38 mouse cellular contexts compared by ENCODE assay signal in genomic region chr4:146915196-146915595, GRCm38 (mm10). TPM values are rescaled to one million over a fixed set of nuclear protein-coding genes. Genes with fewer than 3 reads are reported as not detected.
"Had no signal": no experiment of that assay in that cellular context is flagged by ENCODE, and none has a peak within 500 bp of the region (broad histone marks: within the 10 kb centered on the region; RNA-seq: fewer than 3 reads in every experiment).

No protein-coding gene starts in this region.

- H3K9me3 ChIP-seq: hindbrain, embryonic 15.5 days; liver, embryonic 13.5 days had no signal

- H3K27me3 ChIP-seq: heart, embryonic 12.5 days; hindbrain, embryonic 12.5 days; hindbrain, embryonic 15.5 days; limb, embryonic 12.5 days; liver, embryonic 13.5 days had no signal

- DNase-seq: gastrocnemius, postnatal 14 days; gastrocnemius, postnatal 36 days; heart, adult 18-20 months; heart, postnatal 14 days; heart, postnatal 36 days; kidney, adult 11 months; kidney, adult 2 months; kidney, adult 9 months; kidney, postnatal 10 days; kidney, postnatal 25 days; kidney, postnatal 4 days; liver; liver, embryonic 13.5 days had no signal

- H3K4me1 ChIP-seq: heart, embryonic 10.5 days; heart, embryonic 12.5 days; hindbrain, embryonic 12.5 days; hindbrain, embryonic 15.5 days; limb, embryonic 10.5 days; limb, embryonic 12.5 days; liver, embryonic 13.5 days had no signal

- H3K4me3 ChIP-seq: heart, embryonic 10.5 days; heart, embryonic 12.5 days; hindbrain, embryonic 12.5 days; hindbrain, embryonic 15.5 days; layer of hippocampus, adult 2 months; left cerebral cortex, adult 2 months; limb, embryonic 10.5 days; limb, embryonic 12.5 days; liver, embryonic 13.5 days had no signal

- H3K27ac ChIP-seq: heart, embryonic 10.5 days; hindbrain, embryonic 12.5 days; hindbrain, embryonic 15.5 days; hindbrain, postnatal 0 days; layer of hippocampus, adult 2 months; left cerebral cortex, adult 2 months; limb, embryonic 10.5 days; limb, embryonic 12.5 days; liver, embryonic 13.5 days had no signal

- ATAC-seq: hindbrain, postnatal 0 days; intestine, embryonic 16.5 days had no signal

- H3K4me2 ChIP-seq: heart, embryonic 12.5 days; hindbrain, embryonic 12.5 days; hindbrain, embryonic 15.5 days; limb, embryonic 12.5 days; liver, embryonic 11.5 days; liver, embryonic 13.5 days had no signal

- H3K9ac ChIP-seq: heart, embryonic 12.5 days; hindbrain, embryonic 12.5 days; hindbrain, embryonic 15.5 days; limb, embryonic 12.5 days; liver, embryonic 13.5 days had no signal

- H3K36me3 ChIP-seq: heart, embryonic 10.5 days; heart, embryonic 12.5 days; hindbrain, embryonic 12.5 days; hindbrain, embryonic 15.5 days; limb, embryonic 10.5 days; limb, embryonic 12.5 days; liver, embryonic 13.5 days had no signal

RNA-seq across cellular contexts. Expression of gene Gm21411, which starts 5.8 kb away (rescaled TPM):
- total RNA-seq: gastrocnemius, adult 18-20 months; gastrocnemius, adult 8-10 months; gastrocnemius, postnatal 14 days; gastrocnemius, postnatal 36 days; heart, adult 18-20 months; heart, adult 8-10 months; heart, postnatal 14 days; heart, postnatal 36 days; hematopoietic stem cell, adult 5-6 weeks; hindbrain, postnatal 0 days; layer of hippocampus, adult 2 months; layer of hippocampus, postnatal 10 days; layer of hippocampus, postnatal 25 days; left cerebral cortex, adult 2 months; left cerebral cortex, postnatal 14 days; left cerebral cortex, postnatal 36 days had no signal
- polyA plus RNA-seq: gonadal fat pad, adult 2 months; heart, embryonic 10.5 days; heart, embryonic 12.5 days; heart, embryonic 14.5 days; heart, embryonic 16.5 days; hindbrain, embryonic 12.5 days; hindbrain, embryonic 15.5 days; hindbrain, postnatal 0 days; intestine, embryonic 14.5 days; intestine, embryonic 16.5 days; kidney, embryonic 16.5 days; limb, embryonic 10.5 days; limb, embryonic 12.5 days; limb, embryonic 14.5 days; liver, embryonic 11.5 days had no signal

RNA-seq across cellular contexts. Expression of gene Zfp989, which starts 56.6 kb away (rescaled TPM):
- total RNA-seq: gastrocnemius, adult 18-20 months; gastrocnemius, adult 8-10 months; gastrocnemius, postnatal 14 days; gastrocnemius, postnatal 36 days; heart, adult 18-20 months; heart, adult 8-10 months; heart, postnatal 36 days; hematopoietic stem cell, adult 5-6 weeks; hindbrain, postnatal 0 days; layer of hippocampus, adult 2 months; layer of hippocampus, postnatal 10 days; layer of hippocampus, postnatal 25 days; left cerebral cortex, adult 2 months; left cerebral cortex, postnatal 14 days; left cerebral cortex, postnatal 36 days had no signal
- polyA plus RNA-seq: gonadal fat pad, adult 2 months; heart, embryonic 12.5 days; heart, embryonic 14.5 days; heart, embryonic 16.5 days; hindbrain, embryonic 12.5 days; intestine, embryonic 14.5 days; intestine, embryonic 16.5 days; kidney, adult 2 months; limb, embryonic 10.5 days; limb, embryonic 12.5 days; liver, embryonic 11.5 days; liver, embryonic 13.5 days had no signal
